Mouse (Mus musculus): ENCODE data around the gene Il31ra. TPM values are rescaled to one million over a fixed set of nuclear protein-coding genes. Genes with fewer than 3 reads are reported as not detected.
"Not testable (repeated sequence)": the region's sequence is repeated elsewhere in the genome, so short reads cannot be mapped to it uniquely, and the experiment has no call there.

The Il31ra gene
- polyA plus RNA-seq, 1 experiment from 2014 or later = 0.55 TPM

- no peak for ATAC-seq (ENCODE audit: low FRiP score)
- Histone ChIP-seq H3K4me3 (no peak overlapping the region), H3K4me2 (no peak overlapping the region), H3K9ac (no peak overlapping the region), H3K27ac (no peak overlapping the region), H3K27me3 (no peaks in the 10 kb centered on the region), H3K9me3 (no peaks in the 10 kb centered on the region), H3K4me1 (replicated peaks) (no peaks in the 10 kb centered on the region), H3K36me3 (no peaks in the 10 kb centered on the region)
- 64% methylated on average over 2 of the region's 2 CpGs for WGBS
Observed at GRCm38 (mm10) chr13:112590254-112590653, 3.9 kb downstream of the Il31ra start.

- Histone ChIP-seq H3K36me3 (no peaks in the 10 kb centered on the region), H3K9me3 (no peaks in the 10 kb centered on the region), H3K4me2 (no peak overlapping the region), H3K27ac (no peak overlapping the region), H3K27me3 (no peaks in the 10 kb centered on the region), H3K4me3 (no peak overlapping the region), H3K9ac (no peak overlapping the region), H3K4me1 (replicated peaks) (no peaks in the 10 kb centered on the region)
- no peak for ATAC-seq (ENCODE audit: low FRiP score)
Observed at GRCm38 (mm10) chr13:112589625-112590024, 4.5 kb downstream of the Il31ra start.

GRCm38 (mm10) chr13:112584556-112585237, 9.5 kb downstream of the Il31ra start:
- H3K36me3 ChIP-seq = no peaks in the 10 kb centered on the region
- H3K4me1 ChIP-seq (replicated peaks) = no peaks in the 10 kb centered on the region
- no peak overlapping the region for H3K4me2 ChIP-seq
- no peak overlapping the region for H3K9ac ChIP-seq
- WGBS = 76% methylated on average over 7 of the region's 7 CpGs
- ATAC-seq (ENCODE audit: low FRiP score) = no peak
- H3K9me3 ChIP-seq = no peaks in the 10 kb centered on the region
- no peak overlapping the region for H3K27ac ChIP-seq
- H3K27me3 ChIP-seq = no peaks in the 10 kb centered on the region
- no peak overlapping the region for H3K4me3 ChIP-seq

GRCm38 (mm10) chr13:112582291-112582690, 11.9 kb downstream of the Il31ra start:
- Histone ChIP-seq H3K9ac (no peak overlapping the region), H3K27me3 (no peaks in the 10 kb centered on the region), H3K9me3 (0 out of 2 replicates have a peak, but pooled peaks cover 3% of the 10 kb centered on the region), H3K27ac (no peak overlapping the region), H3K4me2 (no peak overlapping the region), H3K36me3 (no peaks in the 10 kb centered on the region), H3K4me3 (no peak overlapping the region), H3K4me1 (replicated peaks) (no peaks in the 10 kb centered on the region)
- no peak for ATAC-seq (ENCODE audit: low FRiP score)
- whole genome bisulfite sequencing = 89% methylated on average over 8 of the region's 8 CpGs

- no peaks in the 10 kb centered on the region for H3K27me3 ChIP-seq
- no peaks in the 10 kb centered on the region for H3K4me1 ChIP-seq (replicated peaks)
- 59% methylated on average over 3 of the region's 3 CpGs for WGBS
- ATAC-seq (ENCODE audit: low FRiP score) = no peak
- H3K4me3 ChIP-seq = no peak overlapping the region
- no peak overlapping the region for H3K27ac ChIP-seq
- no peaks in the 10 kb centered on the region for H3K36me3 ChIP-seq
- 0 out of 2 replicates have a peak, but pooled peaks cover 3% of the 10 kb centered on the region for H3K9me3 ChIP-seq
- no peak overlapping the region for H3K9ac ChIP-seq
- H3K4me2 ChIP-seq = no peak overlapping the region
Observed at GRCm38 (mm10) chr13:112581796-112582195, 12.4 kb downstream of the Il31ra start.

GRCm38 (mm10) chr13:112580590-112581320, 13.4 kb downstream of the Il31ra start:
- Histone ChIP-seq H3K9ac (no peak overlapping the region), H3K4me1 (replicated peaks) (no peaks in the 10 kb centered on the region), H3K4me2 (no peak overlapping the region), H3K9me3 (0 out of 2 replicates have a peak, but pooled peaks cover 3% of the 10 kb centered on the region), H3K27me3 (no peaks in the 10 kb centered on the region), H3K4me3 (no peak overlapping the region), H3K27ac (no peak overlapping the region), H3K36me3 (no peaks in the 10 kb centered on the region)
- 56% methylated on average over 11 of the region's 11 CpGs for WGBS
- no peak for ATAC-seq (ENCODE audit: low FRiP score)

- H3K27me3 ChIP-seq; H3K9me3 ChIP-seq; H3K27ac ChIP-seq; ATAC-seq (ENCODE audit: low FRiP score); H3K4me2 ChIP-seq; H3K36me3 ChIP-seq; H3K4me1 ChIP-seq (replicated peaks); H3K4me3 ChIP-seq; H3K9ac ChIP-seq: not testable (repeated sequence)
- 92% methylated on average over 11 of the region's 11 CpGs for WGBS
Observed at GRCm38 (mm10) chr13:112578041-112578440, 16.1 kb downstream of the Il31ra start.

- Histone ChIP-seq H3K36me3 (no peaks in the 10 kb centered on the region), H3K9ac (no peak overlapping the region), H3K27ac (no peak overlapping the region), H3K27me3 (no peaks in the 10 kb centered on the region), H3K4me1 (replicated peaks) (no peaks in the 10 kb centered on the region), H3K9me3 (0 out of 2 replicates have a peak, but pooled peaks cover 3% of the 10 kb centered on the region), H3K4me2 (no peak overlapping the region), H3K4me3 (no peak overlapping the region)
- no peak for ATAC-seq (ENCODE audit: low FRiP score)
Observed at GRCm38 (mm10) chr13:112573800-112574199, 20.4 kb downstream of the Il31ra start.

- Histone ChIP-seq H3K9ac (no peak overlapping the region), H3K4me1 (replicated peaks) (no peaks in the 10 kb centered on the region)
- WGBS = 71% methylated on average over 5 of the region's 5 CpGs
Observed at GRCm38 (mm10) chr13:112570768-112571167, 23.4 kb downstream of the Il31ra start.

GRCm38 (mm10) chr13:112569606-112570005, 24.6 kb downstream of the Il31ra start:
- no peaks in the 10 kb centered on the region for H3K9me3 ChIP-seq
- H3K4me2 ChIP-seq = no peak overlapping the region
- WGBS = 43% methylated on average over 4 of the region's 4 CpGs
- H3K4me1 ChIP-seq (replicated peaks) = no peaks in the 10 kb centered on the region
- no peak for ATAC-seq (ENCODE audit: low FRiP score)
- no peak overlapping the region for H3K4me3 ChIP-seq
- H3K27me3 ChIP-seq = no peaks in the 10 kb centered on the region
- no peak overlapping the region for H3K9ac ChIP-seq
- H3K36me3 ChIP-seq = no peaks in the 10 kb centered on the region
- no peak overlapping the region for H3K27ac ChIP-seq

More at GRCm38 (mm10) chr13:112570768-112571167, 23.4 kb downstream of the Il31ra start:
- H3K27me3 ChIP-seq = no peaks in the 10 kb centered on the region
- no peaks in the 10 kb centered on the region for H3K36me3 ChIP-seq
- H3K4me2 ChIP-seq = no peak overlapping the region
- ATAC-seq (ENCODE audit: low FRiP score) = no peak
- no peak overlapping the region for H3K27ac ChIP-seq
- H3K9me3 ChIP-seq = no peaks in the 10 kb centered on the region
- H3K4me3 ChIP-seq = no peak overlapping the region

- WGBS = 78% methylated on average over 6 of the region's 6 CpGs
- ATAC-seq (ENCODE audit: low FRiP score) = no peak
- H3K4me2 ChIP-seq = no peak overlapping the region
Observed at GRCm38 (mm10) chr13:112560554-112561138, 33.5 kb downstream of the Il31ra start.

GRCm38 (mm10) chr13:112556501-112556900, 37.7 kb downstream of the Il31ra start:
- Histone ChIP-seq H3K4me3 (no peak overlapping the region), H3K9ac (no peak overlapping the region), H3K36me3 (no peaks in the 10 kb centered on the region), H3K27ac (no peak overlapping the region), H3K9me3 (no peaks in the 10 kb centered on the region), H3K4me2 (no peak overlapping the region), H3K27me3 (no peaks in the 10 kb centered on the region), H3K4me1 (replicated peaks) (no peaks in the 10 kb centered on the region)
- WGBS = 59% methylated on average over 2 of the region's 2 CpGs
- ATAC-seq (ENCODE audit: low FRiP score) = no peak

More at GRCm38 (mm10) chr13:112560554-112561138, 33.5 kb downstream of the Il31ra start:
- Histone ChIP-seq H3K4me1 (replicated peaks) (no peaks in the 10 kb centered on the region), H3K27me3 (no peaks in the 10 kb centered on the region), H3K4me3 (no peak overlapping the region), H3K9me3 (no peaks in the 10 kb centered on the region), H3K9ac (no peak overlapping the region), H3K27ac (no peak overlapping the region), H3K36me3 (no peaks in the 10 kb centered on the region)
